Mouse (Mus musculus): ENCODE data around the gene Trio. TPM values are rescaled to one million over a fixed set of nuclear protein-coding genes. Genes with fewer than 3 reads are reported as not detected.
A peak's percentile ranks its signal among the peaks of the same experiment; 100 is the strongest.

Trio gene
- polyA plus RNA-seq, 1 experiment from 2014 or later, result 2.8 TPM

DNA sequence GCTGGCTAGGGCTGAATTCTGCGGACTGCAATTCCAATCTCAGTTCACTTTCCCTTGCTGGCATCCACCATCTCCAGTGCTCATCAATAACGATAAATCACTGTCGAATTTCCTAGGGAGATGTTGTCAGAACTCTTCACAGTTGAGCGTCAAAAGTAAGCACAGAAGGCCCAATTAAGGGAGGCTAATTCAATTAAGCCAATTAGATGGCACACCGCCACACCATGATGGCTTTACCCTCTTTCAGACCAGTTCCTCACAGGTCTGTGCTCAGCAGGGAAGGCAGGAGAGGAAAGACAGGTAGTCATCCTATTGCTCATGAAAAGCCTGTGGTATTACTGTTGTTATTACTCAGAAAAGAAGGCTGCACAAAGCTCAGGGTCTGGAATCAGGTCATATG, 133.6 kb downstream of the Trio start:
- Histone ChIP-seq H3K9ac (no peak overlapping the region), H3K4me2 (no peak overlapping the region), H3K4me3 (replicated peaks) (no peak overlapping the region), H3K4me1 (replicated peaks) (0 out of 2 replicates have a peak, but pooled peaks cover 2% of the 10 kb centered on the region), H3K9me3 (replicated peaks) (no peaks in the 10 kb centered on the region), H3K27me3 (no peaks in the 10 kb centered on the region), H3K36me3 (peaks cover 17% of the 10 kb centered on the region; the same call in 1 of the 2 replicates), H3K27ac (no peak overlapping the region)
- no peak for ATAC-seq (ENCODE audit: low read depth)
- 67% methylated on average over 5 of the region's 5 CpGs for WGBS (ENCODE audit: insufficient replicate concordance)
- no peak for DNase-seq

DNA sequence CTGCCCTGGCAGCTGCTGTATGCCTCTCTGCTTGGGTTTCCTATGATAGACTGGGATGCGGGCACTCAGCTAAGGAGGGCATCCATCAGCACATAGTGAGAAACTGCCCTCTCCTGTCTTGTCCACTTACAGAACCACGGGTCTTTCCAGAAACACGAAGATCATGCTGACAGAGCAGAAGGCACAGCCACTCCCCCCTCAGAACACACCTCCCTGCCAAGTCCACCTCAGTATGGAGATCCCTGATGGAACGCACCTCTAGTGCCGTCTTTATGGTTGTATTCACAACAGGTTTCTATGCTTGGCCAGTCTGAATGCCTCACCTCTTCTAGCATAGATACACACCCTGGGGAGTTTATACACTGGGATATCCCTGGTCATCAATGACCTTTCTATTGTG, 135.0 kb downstream of the Trio start:
- no peak overlapping the region for H3K27ac ChIP-seq
- no peak overlapping the region for H3K9ac ChIP-seq
- H3K4me2 ChIP-seq, result no peak overlapping the region
- WGBS (ENCODE audit: insufficient replicate concordance), result 72% methylated on average over 5 of the region's 5 CpGs
- peaks cover 14% of the 10 kb centered on the region; the same call in 1 of the 2 replicates for H3K36me3 ChIP-seq
- H3K27me3 ChIP-seq, result no peaks in the 10 kb centered on the region
- H3K9me3 ChIP-seq (replicated peaks), result no peaks in the 10 kb centered on the region
- H3K4me1 ChIP-seq (replicated peaks), result peaks cover 8% of the 10 kb centered on the region; the same call in 1 of the 2 replicates
- no peak for ATAC-seq (ENCODE audit: low read depth)
- no peak for DNase-seq
- H3K4me3 ChIP-seq (replicated peaks), result no peak overlapping the region

DNA sequence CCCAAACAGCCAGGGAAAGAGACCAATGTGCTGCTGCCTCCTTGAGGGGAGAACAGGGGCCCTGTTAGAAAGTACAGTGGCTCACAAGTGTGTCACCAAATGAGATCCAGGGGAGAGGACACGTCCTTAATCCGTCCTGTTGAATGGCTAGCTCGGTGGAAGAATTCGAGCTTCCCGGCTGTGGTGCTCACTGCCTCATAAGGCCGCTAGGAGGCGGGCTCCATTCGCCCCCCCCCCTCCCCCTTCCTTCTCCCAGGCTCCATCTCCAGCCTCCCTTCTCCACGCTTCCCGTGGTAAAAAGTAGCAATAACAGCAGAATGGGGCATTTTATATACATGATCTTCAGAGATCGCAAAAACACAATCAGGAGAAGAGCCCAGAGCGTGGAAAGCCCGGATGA, 137.5 kb downstream of the Trio start:
- H3K27me3 ChIP-seq, result no peaks in the 10 kb centered on the region
- ATAC-seq (ENCODE audit: low read depth) (no peak), DNase-seq (no peak)
- WGBS (ENCODE audit: insufficient replicate concordance), result 70% methylated on average over 13 of the region's 13 CpGs
- H3K4me2 ChIP-seq, result no peak overlapping the region
- H3K36me3 ChIP-seq, result peaks cover 7% of the 10 kb centered on the region; the same call in 1 of the 2 replicates
- H3K27ac ChIP-seq, result no peak overlapping the region
- H3K9ac ChIP-seq, result no peak overlapping the region
- no peaks in the 10 kb centered on the region for H3K9me3 ChIP-seq (replicated peaks)
- H3K4me1 ChIP-seq (replicated peaks), result peaks cover 8% of the 10 kb centered on the region; the same call in 1 of the 2 replicates
- no peak overlapping the region for H3K4me3 ChIP-seq (replicated peaks)

DNA sequence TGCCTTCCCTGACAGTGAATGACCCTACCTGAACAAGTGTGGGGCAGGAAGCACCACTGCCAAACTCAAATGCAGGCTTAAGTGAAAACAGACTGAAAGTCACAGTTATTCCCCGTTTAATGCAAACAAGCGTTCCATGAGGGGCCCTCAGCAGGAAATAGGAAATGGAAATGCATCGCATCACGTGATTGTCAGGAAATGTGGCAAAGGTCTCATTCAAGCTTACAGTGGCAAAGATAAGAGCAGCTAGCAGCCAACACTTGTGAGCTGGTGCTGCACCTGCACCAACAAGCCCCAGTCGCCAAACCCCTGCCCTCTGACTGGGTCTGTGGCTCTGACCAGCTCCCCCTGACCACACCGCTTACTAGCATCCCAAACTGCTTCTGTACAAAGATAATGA, 138.7 kb downstream of the Trio start:
- H3K27ac ChIP-seq, result peak overlapping the region; percentile 29; the same call in 1 of the 2 replicates
- WGBS (ENCODE audit: insufficient replicate concordance), result 31% methylated on average over 6 of the region's 6 CpGs
- ATAC-seq (ENCODE audit: low read depth), result no peak

DNA sequence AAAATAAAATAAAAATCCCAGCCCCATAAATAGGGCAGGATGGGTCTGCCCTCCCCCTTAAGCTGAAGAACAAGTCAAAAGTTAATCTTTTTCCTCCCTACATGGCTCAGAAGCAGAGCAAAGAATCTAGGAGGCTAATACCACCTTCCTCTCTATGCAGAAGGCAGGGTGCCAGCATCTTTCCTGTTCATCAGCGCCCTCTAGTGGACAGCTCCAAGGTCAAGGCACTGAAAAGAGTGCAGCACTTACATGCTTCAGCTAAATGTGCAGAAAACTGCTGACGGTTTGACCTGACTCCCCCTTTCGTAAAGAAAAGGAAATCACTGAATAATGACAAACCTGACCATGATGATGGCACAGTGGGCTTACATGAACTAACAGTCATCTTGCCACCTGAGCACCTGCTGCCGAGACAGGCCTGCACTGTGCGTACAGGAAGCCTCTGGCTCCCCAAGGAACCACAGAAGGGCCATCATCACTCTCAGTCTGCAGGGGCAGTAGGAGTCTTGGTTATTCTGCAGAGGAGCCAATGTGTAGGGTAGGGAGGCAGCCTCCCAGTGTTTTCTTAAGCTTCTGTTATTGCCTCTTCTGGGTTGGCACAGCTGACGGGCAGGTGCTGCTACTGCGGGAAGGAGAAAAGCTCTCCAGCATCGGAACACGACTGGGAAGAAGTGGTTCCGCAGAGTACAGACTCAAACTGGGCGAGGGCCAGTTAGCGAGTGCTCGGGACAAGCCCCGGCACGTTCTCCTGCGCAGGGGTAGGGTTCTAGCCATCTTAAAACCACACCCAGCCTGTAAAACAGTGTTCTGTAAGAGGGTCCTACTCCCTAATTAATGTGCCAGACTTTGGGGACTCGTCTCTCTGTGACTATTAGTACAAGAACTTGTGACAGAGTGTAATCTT, 141.0 kb downstream of the Trio start:
- Histone ChIP-seq H3K4me3 (replicated peaks) (no peak overlapping the region), H3K4me2 (no peak overlapping the region), H3K27me3 (no peaks in the 10 kb centered on the region), H3K27ac (no peak overlapping the region), H3K4me1 (replicated peaks) (peaks cover 8% of the 10 kb centered on the region; the same call in 1 of the 2 replicates), H3K36me3 (peaks cover 3% of the 10 kb centered on the region; the same call in 1 of the 2 replicates), H3K9ac (no peak overlapping the region), H3K9me3 (replicated peaks) (no peaks in the 10 kb centered on the region)
- 66% methylated on average over 17 of the region's 17 CpGs for WGBS (ENCODE audit: insufficient replicate concordance)
- ATAC-seq (ENCODE audit: low read depth), result peak; percentile 64; the same call in 1 of the 2 replicates
- peak; percentile 53 for DNase-seq

More for the DNA sequence above, 138.7 kb downstream of the Trio start:
- Histone ChIP-seq H3K27me3 (no peaks in the 10 kb centered on the region), H3K36me3 (peaks cover 7% of the 10 kb centered on the region; the same call in 1 of the 2 replicates), H3K9me3 (replicated peaks) (no peaks in the 10 kb centered on the region), H3K4me2 (no peak overlapping the region), H3K4me3 (replicated peaks) (no peak overlapping the region), H3K4me1 (replicated peaks) (peaks cover 8% of the 10 kb centered on the region; the same call in 1 of the 2 replicates), H3K9ac (no peak overlapping the region)
- DNase-seq, result no peak

DNA sequence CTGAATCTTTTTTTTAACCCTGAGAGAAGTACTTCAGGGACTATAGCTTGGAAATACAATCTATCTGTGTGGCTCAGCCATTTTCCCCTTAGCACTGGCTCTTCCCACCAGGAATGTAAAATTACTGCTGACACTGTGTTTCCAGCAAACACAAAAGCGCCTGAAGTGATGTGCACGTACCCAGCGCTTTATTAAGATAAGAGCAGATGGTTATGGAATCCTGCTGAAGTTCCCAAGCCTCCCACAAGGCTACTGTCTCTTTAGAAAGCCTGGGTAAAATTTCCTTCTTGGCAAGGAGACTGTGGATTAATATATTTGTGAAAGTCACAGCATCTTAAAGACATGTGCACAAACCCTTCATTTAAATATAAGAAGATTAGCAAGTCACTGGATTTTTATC, 141.8 kb downstream of the Trio start:
- no peak for ATAC-seq (ENCODE audit: low read depth)
- Histone ChIP-seq H3K9me3 (replicated peaks) (no peaks in the 10 kb centered on the region), H3K27ac (no peak overlapping the region), H3K4me3 (replicated peaks) (no peak overlapping the region), H3K4me2 (no peak overlapping the region), H3K9ac (no peak overlapping the region), H3K4me1 (replicated peaks) (peaks cover 8% of the 10 kb centered on the region; the same call in 1 of the 2 replicates), H3K27me3 (no peaks in the 10 kb centered on the region), H3K36me3 (peaks cover 3% of the 10 kb centered on the region; the same call in 1 of the 2 replicates)
- 50% methylated on average over 3 of the region's 3 CpGs for WGBS (ENCODE audit: insufficient replicate concordance)
- DNase-seq, result no peak

DNA sequence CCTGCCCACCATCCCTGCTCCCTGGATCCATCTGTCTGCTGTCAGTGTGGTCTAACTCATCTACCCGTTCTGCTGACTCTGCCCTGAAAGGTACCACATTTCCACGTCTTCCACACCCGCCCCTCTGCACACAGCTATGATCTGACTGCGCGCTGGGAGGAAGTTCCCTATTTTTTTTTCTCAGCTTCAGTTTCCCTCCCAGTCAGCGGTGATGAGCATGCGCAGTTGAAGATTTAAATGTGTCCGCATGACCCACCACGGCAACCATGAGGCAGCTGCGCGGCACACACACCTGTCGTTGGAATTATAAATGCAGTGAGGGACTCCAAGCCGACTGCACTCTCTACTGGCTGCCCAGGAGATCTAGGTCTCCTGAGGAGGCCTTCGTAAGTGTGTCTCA, 142.8 kb downstream of the Trio start:
- peaks cover 14% of the 10 kb centered on the region; the same call in 1 of the 2 replicates for H3K4me1 ChIP-seq (replicated peaks)
- H3K27me3 ChIP-seq, result no peaks in the 10 kb centered on the region
- 76% methylated on average over 14 of the region's 14 CpGs for WGBS (ENCODE audit: insufficient replicate concordance)
- DNase-seq (no peak), ATAC-seq (ENCODE audit: low read depth) (no peak)
- H3K4me3 ChIP-seq (replicated peaks), result no peak overlapping the region
- no peak overlapping the region for H3K27ac ChIP-seq
- no peak overlapping the region for H3K9ac ChIP-seq
- H3K36me3 ChIP-seq, result peaks cover 1% of the 10 kb centered on the region; the same call in 1 of the 2 replicates
- no peak overlapping the region for H3K4me2 ChIP-seq
- no peaks in the 10 kb centered on the region for H3K9me3 ChIP-seq (replicated peaks)

DNA sequence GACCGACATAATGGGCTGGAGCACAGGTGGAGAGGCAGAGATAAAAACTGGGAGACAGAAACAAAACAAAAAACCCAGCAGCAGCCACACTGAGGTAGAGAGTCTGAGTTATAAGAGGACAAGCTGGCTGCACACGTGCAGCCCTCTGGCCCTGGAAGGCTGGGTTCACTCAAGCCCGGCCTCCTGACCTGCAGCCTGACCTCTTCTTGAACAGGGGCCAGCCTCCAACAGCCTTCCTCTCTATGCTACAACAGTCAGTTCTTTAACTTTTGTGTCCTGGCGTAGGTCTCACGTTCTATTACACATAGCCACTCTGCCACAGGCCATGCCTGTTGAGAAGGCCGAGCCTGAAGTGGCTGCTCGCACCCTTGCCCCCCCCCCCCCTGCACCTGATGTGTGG, 147.8 kb downstream of the Trio start:
- Histone ChIP-seq H3K36me3 (no peaks in the 10 kb centered on the region), H3K4me2 (no peak overlapping the region), H3K27me3 (no peaks in the 10 kb centered on the region), H3K9ac (no peak overlapping the region), H3K4me1 (replicated peaks) (peaks cover 26% of the 10 kb centered on the region), H3K9me3 (replicated peaks) (no peaks in the 10 kb centered on the region), H3K4me3 (replicated peaks) (no peak overlapping the region), H3K27ac (no peak overlapping the region)
- WGBS (ENCODE audit: insufficient replicate concordance), result 67% methylated on average over 7 of the region's 7 CpGs
- DNase-seq, result no peak
- ATAC-seq (ENCODE audit: low read depth), result 0 out of 2 replicates have a peak, but pooled peaks have one; percentile 15

DNA sequence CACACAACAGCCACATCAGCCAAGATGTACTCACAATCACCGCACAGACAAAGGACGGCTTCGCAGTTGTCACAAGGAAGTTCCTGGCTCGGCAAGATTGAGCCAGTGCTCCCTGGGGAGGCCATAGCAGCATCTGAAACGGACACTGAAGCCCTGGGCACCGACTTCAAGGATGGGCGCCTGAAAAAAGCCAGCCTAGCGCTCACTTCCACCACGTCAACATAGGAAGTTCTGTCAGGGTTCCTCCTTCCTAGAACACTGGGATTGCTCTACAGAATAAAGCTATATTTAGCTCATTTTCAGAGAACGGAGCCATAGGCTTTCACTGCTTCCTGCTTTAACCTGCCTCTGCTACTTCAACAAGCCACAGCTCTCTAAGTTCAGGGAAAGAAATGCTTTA, 149.3 kb downstream of the Trio start:
- H3K27ac ChIP-seq, result no peak overlapping the region
- ATAC-seq (ENCODE audit: low read depth), result no peak
- H3K9ac ChIP-seq, result no peak overlapping the region
- peaks cover 41% of the 10 kb centered on the region for H3K4me1 ChIP-seq (replicated peaks)
- 47% methylated on average over 10 of the region's 10 CpGs for WGBS (ENCODE audit: insufficient replicate concordance)
- no peak for DNase-seq
- no peak overlapping the region for H3K4me3 ChIP-seq (replicated peaks)
- H3K9me3 ChIP-seq (replicated peaks), result no peaks in the 10 kb centered on the region
- H3K36me3 ChIP-seq, result no peaks in the 10 kb centered on the region
- no peak overlapping the region for H3K4me2 ChIP-seq
- no peaks in the 10 kb centered on the region for H3K27me3 ChIP-seq

DNA sequence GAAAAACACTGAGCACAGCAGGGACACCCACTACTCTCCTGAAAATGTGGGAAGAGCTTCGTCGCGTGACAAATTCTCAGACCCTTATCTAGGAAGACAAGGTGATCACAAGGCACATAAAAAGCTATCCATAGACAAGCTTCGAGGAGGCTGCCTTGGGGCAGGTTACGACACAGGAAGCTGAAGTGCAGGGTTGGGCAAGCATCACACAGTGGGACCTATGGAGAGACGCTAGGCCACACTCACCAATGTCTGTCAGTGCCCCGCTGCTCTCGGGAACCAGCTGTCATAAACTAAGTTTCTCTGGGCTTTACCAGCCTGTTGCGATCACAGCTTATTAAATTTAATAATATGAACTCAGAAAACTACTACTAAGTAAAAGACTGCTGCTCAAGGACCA, 149.9 kb downstream of the Trio start:
- Histone ChIP-seq H3K4me2 (no peak overlapping the region), H3K36me3 (no peaks in the 10 kb centered on the region), H3K27me3 (no peaks in the 10 kb centered on the region), H3K27ac (no peak overlapping the region), H3K9ac (no peak overlapping the region), H3K4me1 (replicated peaks) (peaks cover 46% of the 10 kb centered on the region), H3K9me3 (replicated peaks) (no peaks in the 10 kb centered on the region), H3K4me3 (replicated peaks) (no peak overlapping the region)
- ATAC-seq (ENCODE audit: low read depth) (no peak), DNase-seq (no peak)
- 58% methylated on average over 9 of the region's 9 CpGs for WGBS (ENCODE audit: insufficient replicate concordance)

DNA sequence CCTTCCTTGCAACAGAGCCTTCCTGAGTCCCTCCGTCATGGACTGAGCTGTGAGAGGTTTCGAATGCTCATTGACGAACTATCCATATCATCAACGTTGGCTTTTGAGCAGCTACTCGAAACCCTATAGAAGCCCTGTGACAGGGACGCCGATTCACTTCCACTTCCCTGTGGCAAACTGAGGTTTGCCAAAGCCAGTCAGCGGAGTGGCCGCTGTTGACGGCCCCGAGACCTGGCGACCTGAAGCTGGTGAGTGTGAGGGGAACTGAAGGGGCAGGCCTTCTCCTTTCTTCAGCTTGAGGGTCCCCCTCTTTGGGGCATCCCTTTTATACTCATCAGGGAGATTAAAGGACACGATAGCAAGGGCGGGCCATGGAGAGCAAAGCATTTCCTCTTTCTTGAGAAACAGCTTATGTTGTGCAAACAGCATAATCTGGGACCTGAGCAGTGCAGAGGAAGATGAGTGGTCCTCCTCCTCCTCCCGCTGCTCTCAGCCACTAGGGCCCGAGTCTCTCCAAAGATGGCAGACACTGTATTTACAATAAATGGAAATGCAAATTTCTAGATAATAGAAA, 151.8 kb downstream of the Trio start:
- ATAC-seq (ENCODE audit: low read depth), result no peak
- Histone ChIP-seq H3K27ac (no peak overlapping the region), H3K9ac (no peak overlapping the region), H3K4me3 (replicated peaks) (no peak overlapping the region), H3K9me3 (replicated peaks) (no peaks in the 10 kb centered on the region), H3K4me2 (no peak overlapping the region), H3K36me3 (0 out of 2 replicates have a peak, but pooled peaks cover 2% of the 10 kb centered on the region), H3K4me1 (replicated peaks) (peaks cover 54% of the 10 kb centered on the region), H3K27me3 (no peaks in the 10 kb centered on the region)
- DNase-seq, result no peak
- WGBS (ENCODE audit: insufficient replicate concordance), result 54% methylated on average over 16 of the region's 16 CpGs
